Mouse (Mus musculus): ENCODE data around the gene Lce1g. TPM values are rescaled to one million over a fixed set of nuclear protein-coding genes. Genes with fewer than 3 reads are reported as not detected.

Lce1g gene
- not detected in 2 replicates for polyA plus RNA-seq (2012)

GRCm38 (mm10) chr3:92752238-92752637 lies at the start of gene Lce1g:
Gene Lce1g (minus strand): TSS chr3:92752338.
- TF ChIP-seq GATA1 (IDR thresholded peaks at IDR 0.05; ENCODE audit: low read length): no peak

- TF ChIP-seq GATA1 (IDR thresholded peaks at IDR 0.05; ENCODE audit: low read length): no peak
Observed at GRCm38 (mm10) chr3:92790414-92790813, 38.3 kb upstream of the Lce1g start, which contains the start of gene Lce1j. Gene Lce1j (minus strand): TSS chr3:92790514.

GRCm38 (mm10) chr3:92778799-92779198 lies 26.7 kb upstream of the Lce1g start, which contains the start of gene Lce1i:
Gene Lce1i (minus strand): TSS chr3:92778899.
- TF ChIP-seq GATA1 (IDR thresholded peaks at IDR 0.05; ENCODE audit: low read length): no peak

- no peak for TF ChIP-seq GATA1 (IDR thresholded peaks at IDR 0.05; ENCODE audit: low read length)
Observed at GRCm38 (mm10) chr3:92771573-92771972, 19.4 kb upstream of the Lce1g start.

GRCm38 (mm10) chr3:92764965-92765364 lies 12.8 kb upstream of the Lce1g start, which contains the start of gene Lce1h:
Gene Lce1h (minus strand): TSS chr3:92765065.
- no peak for TF ChIP-seq GATA1 (IDR thresholded peaks at IDR 0.05; ENCODE audit: low read length)

GRCm38 (mm10) chr3:92753197-92753596 lies 1.1 kb upstream of the Lce1g start:
- TF ChIP-seq GATA1 (IDR thresholded peaks at IDR 0.05; ENCODE audit: low read length): no peak

- TF ChIP-seq GATA1 (IDR thresholded peaks at IDR 0.05; ENCODE audit: low read length): no peak
Observed at GRCm38 (mm10) chr3:92738996-92739395, 13.1 kb downstream of the Lce1g start, which contains the start of gene Gm38119. Gene Gm38119 (minus strand): TSS chr3:92739096.

- no peak for TF ChIP-seq GATA1 (IDR thresholded peaks at IDR 0.05; ENCODE audit: low read length)
Observed at GRCm38 (mm10) chr3:92722631-92723030, 29.5 kb downstream of the Lce1g start.

GRCm38 (mm10) chr3:92720250-92720649 lies 31.9 kb downstream of the Lce1g start, which contains the start of gene Lce1f:
Gene Lce1f (minus strand): TSS chr3:92720350.
- TF ChIP-seq GATA1 (IDR thresholded peaks at IDR 0.05; ENCODE audit: low read length): no peak

- TF ChIP-seq GATA1 (IDR thresholded peaks at IDR 0.05; ENCODE audit: low read length): no peak
Observed at GRCm38 (mm10) chr3:92715122-92715521, 37.0 kb downstream of the Lce1g start.

- no peak for TF ChIP-seq GATA1 (IDR thresholded peaks at IDR 0.05; ENCODE audit: low read length)
Observed at GRCm38 (mm10) chr3:92708974-92709373, 43.2 kb downstream of the Lce1g start, which contains the start of gene Lce1e. Gene Lce1e (minus strand): TSS chr3:92709074.

Other genes with a start within 250 kb of the Lce1g start
- not detected in 2 replicates for gene 2310046K23Rik, start 217.8 kb downstream of the Lce1g start, polyA plus RNA-seq (2012)
- not detected in 2 replicates for gene Ivl, start 178.6 kb downstream of the Lce1g start, polyA plus RNA-seq (2012)
- not detected in 2 replicates for gene Smcp, start 163.3 kb downstream of the Lce1g start, polyA plus RNA-seq (2012)
- not detected in 2 replicates for gene 2210017I01Rik, start 144.8 kb downstream of the Lce1g start, polyA plus RNA-seq (2012)
- gene Lce6a, start 130.7 kb downstream of the Lce1g start, polyA plus RNA-seq (2012): not detected in 2 replicates
- gene Lce1a1, start 104.0 kb downstream of the Lce1g start, polyA plus RNA-seq (2012): not detected in 2 replicates
- gene Lce1b, start 95.4 kb downstream of the Lce1g start, polyA plus RNA-seq (2012): not detected in 2 replicates
- gene Lce1a2, start 82.0 kb downstream of the Lce1g start, polyA plus RNA-seq (2012): not detected in 2 replicates
- not detected in 2 replicates for gene Lce1c, start 73.1 kb downstream of the Lce1g start, polyA plus RNA-seq (2012)
- not detected in 2 replicates for gene Lce1d, start 65.1 kb downstream of the Lce1g start, polyA plus RNA-seq (2012)
- not detected in 2 replicates for gene Lce1e, start 43.3 kb downstream of the Lce1g start, polyA plus RNA-seq (2012)
- not detected in 2 replicates for gene Lce1f, start 32.0 kb downstream of the Lce1g start, polyA plus RNA-seq (2012)
- not detected in 2 replicates for gene Gm38119, start 13.2 kb downstream of the Lce1g start, polyA plus RNA-seq (2012)
- gene Lce1h, start 12.7 kb upstream of the Lce1g start, polyA plus RNA-seq (2012): not detected in 2 replicates
- gene Lce1i, start 26.6 kb upstream of the Lce1g start, polyA plus RNA-seq (2012): not detected in 2 replicates
- not detected in 2 replicates for gene Lce1j, start 38.2 kb upstream of the Lce1g start, polyA plus RNA-seq (2012)
- not detected in 2 replicates for gene Lce1k, start 55.6 kb upstream of the Lce1g start, polyA plus RNA-seq (2012)
- not detected in 2 replicates for gene Kprp, start 74.9 kb upstream of the Lce1g start, polyA plus RNA-seq (2012)
- not detected in 2 replicates for gene Lce1l, start 98.9 kb upstream of the Lce1g start, polyA plus RNA-seq (2012)
- not detected in 2 replicates for gene 2310050C09Rik, start 117.9 kb upstream of the Lce1g start, polyA plus RNA-seq (2012)
- not detected in 2 replicates for gene Lce3a, start 173.9 kb upstream of the Lce1g start, polyA plus RNA-seq (2012)
- not detected in 2 replicates for gene Lce3b, start 180.6 kb upstream of the Lce1g start, polyA plus RNA-seq (2012)
- gene Lce3c, start 192.1 kb upstream of the Lce1g start, polyA plus RNA-seq (2012): not detected in 2 replicates
- not detected in 2 replicates for gene Lce3d, start 205.1 kb upstream of the Lce1g start, polyA plus RNA-seq (2012)
- gene Lce3e, start 214.7 kb upstream of the Lce1g start, polyA plus RNA-seq (2012): not detected in 2 replicates
- gene Lce3f, start 239.9 kb upstream of the Lce1g start, polyA plus RNA-seq (2012): not detected in 2 replicates

All from G1E-ER4 (cell line).